Comparison of ENCODE assay signal across 20 mouse cellular contexts in the genomic region with DNA sequence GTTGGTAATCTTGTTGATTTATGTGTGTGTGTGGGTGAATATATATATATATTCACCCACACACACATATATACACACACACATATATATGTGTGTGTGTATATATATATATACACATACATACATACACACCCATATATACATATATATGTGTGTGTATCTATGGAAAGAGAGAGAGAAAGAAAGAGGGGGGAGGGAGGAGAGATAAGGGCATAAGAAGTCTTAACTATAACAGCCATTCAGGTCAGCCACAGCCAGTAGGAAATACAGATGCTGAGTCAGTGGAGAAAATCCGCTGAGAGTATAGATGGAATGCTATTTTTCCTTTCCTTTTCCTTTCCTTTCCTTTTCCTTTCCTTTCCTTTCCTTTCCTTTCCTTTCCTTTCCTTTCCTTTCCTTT.
"Had no signal": no experiment of that assay in that cellular context is flagged by ENCODE, and none has a peak within 500 bp of the region (broad histone marks: within the 10 kb centered on the region; RNA-seq: fewer than 3 reads in every experiment).

No protein-coding gene starts in this region.

- H3K4me3 ChIP-seq: layer of hippocampus, adult 2 months; limb, embryonic 15.5 days; midbrain, embryonic 15.5 days; myocyte; neural tube, embryonic 13.5 days; stomach, embryonic 15.5 days had no signal

- H3K9me3 ChIP-seq: limb, embryonic 12.5 days; limb, embryonic 15.5 days; midbrain, embryonic 12.5 days; midbrain, embryonic 15.5 days; neural tube, embryonic 13.5 days; stomach, embryonic 15.5 days had no signal

- H3K36me3 ChIP-seq: limb, embryonic 12.5 days; limb, embryonic 15.5 days; midbrain, embryonic 12.5 days; midbrain, embryonic 15.5 days; neural tube, embryonic 13.5 days; stomach, embryonic 15.5 days had no signal

- H3K9ac ChIP-seq: limb, embryonic 12.5 days; limb, embryonic 15.5 days; lung, embryonic 14.5 days; midbrain, embryonic 12.5 days; midbrain, embryonic 15.5 days; neural tube, embryonic 13.5 days; stomach, embryonic 15.5 days had no signal

- ATAC-seq: intestine, postnatal 0 days; lung, postnatal 0 days had no signal

- H3K4me2 ChIP-seq: limb, embryonic 15.5 days; midbrain, embryonic 15.5 days; stomach, embryonic 15.5 days had no signal

- H3K27ac ChIP-seq: kidney, postnatal 0 days; layer of hippocampus, adult 2 months; limb, embryonic 12.5 days; limb, embryonic 15.5 days; macrophage; midbrain, embryonic 12.5 days; midbrain, embryonic 15.5 days; neural tube, embryonic 13.5 days; stomach, embryonic 15.5 days had no signal

- H3K27me3 ChIP-seq: limb, embryonic 12.5 days; limb, embryonic 15.5 days; midbrain, embryonic 12.5 days; midbrain, embryonic 15.5 days; neural tube, embryonic 13.5 days; stomach, embryonic 15.5 days had no signal

- H3K4me1 ChIP-seq: stomach, embryonic 15.5 days had no signal

- DNase-seq: kidney, postnatal 25 days; layer of hippocampus, adult 9-11 months; layer of hippocampus, postnatal 36 days; left cerebral cortex, postnatal 4 days; lung, embryonic 14.5 days; right cerebral cortex, postnatal 25 days; spleen, adult 18-20 months; thymus, postnatal 25 days had no signal
